Mouse (Mus musculus): ENCODE data around the gene Kdm5b. TPM values are rescaled to one million over a fixed set of nuclear protein-coding genes. Genes with fewer than 3 reads are reported as not detected.
A peak's percentile ranks its signal among the peaks of the same experiment; 100 is the strongest.
"Not testable (repeated sequence)": the region's sequence is repeated elsewhere in the genome, so short reads cannot be mapped to it uniquely, and the experiment has no call there.

The Kdm5b gene
- polyA plus RNA-seq, 1 experiment from 2014 or later = 102 TPM

DNA sequence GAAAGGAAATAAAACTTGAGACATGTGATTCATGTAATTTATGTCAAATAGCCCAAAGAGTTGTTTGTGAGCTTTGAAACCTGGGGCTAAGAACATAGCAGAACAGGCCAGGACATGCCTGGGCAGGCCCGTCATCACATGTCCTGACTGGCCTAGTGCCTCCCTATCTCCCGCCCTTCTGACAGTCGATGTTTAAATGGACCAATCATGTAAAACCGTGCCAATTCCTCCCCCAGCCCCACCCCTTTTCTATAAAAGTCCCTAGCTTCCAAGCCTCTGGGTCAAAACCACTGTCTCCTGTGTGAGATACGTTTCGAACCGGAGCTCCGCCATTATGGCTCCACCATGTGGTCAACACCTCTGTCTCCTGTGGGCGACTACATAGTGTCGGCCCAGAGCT is 26.3 kb upstream of the Kdm5b start:
- H3K4me3 ChIP-seq (ENCODE audit: low read depth, low read length); H3K4me1 ChIP-seq (replicated peaks; ENCODE audit: control insufficient read depth, insufficient read depth, low read length); H3K9me3 ChIP-seq (ENCODE audit: control insufficient read depth, low read length); H3K36me3 ChIP-seq (ENCODE audit: control insufficient read depth, insufficient read depth, low read length); ATAC-seq (ENCODE audit: low FRiP score); H3K4me2 ChIP-seq (replicated peaks; ENCODE audit: low read depth, low read length); H3K9ac ChIP-seq (ENCODE audit: low read depth, low read length); H3K27me3 ChIP-seq (ENCODE audit: control insufficient read depth, insufficient read depth, low read length); DNase-seq (ENCODE audit: low spot score); H3K27ac ChIP-seq (ENCODE audit: low read depth, low read length): not testable (repeated sequence)
- WGBS = 89% methylated on average over 10 of the region's 10 CpGs

DNA sequence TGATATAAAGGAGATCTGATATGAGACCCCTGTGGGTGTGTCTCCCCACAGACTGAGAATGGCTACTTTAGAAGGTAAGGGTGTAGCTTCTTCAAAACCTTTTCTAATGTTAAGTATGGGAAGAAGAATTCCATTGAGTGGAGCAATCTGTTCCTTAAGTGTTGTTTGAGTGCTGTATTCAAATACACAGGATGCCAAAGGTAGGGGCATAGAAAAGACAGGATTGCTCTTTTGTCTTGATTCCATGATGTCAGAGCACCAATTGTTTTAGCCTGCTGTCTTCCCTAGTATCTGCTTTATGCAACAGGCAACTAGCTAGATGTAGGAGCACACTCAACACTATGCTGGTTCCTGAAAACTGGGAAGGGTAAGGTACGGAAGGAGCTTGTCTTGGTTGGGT is 24.9 kb upstream of the Kdm5b start:
- Histone ChIP-seq H3K4me3 (ENCODE audit: low read depth, low read length) (no peak overlapping the region), H3K27ac (ENCODE audit: low read depth, low read length) (no peak overlapping the region), H3K9me3 (ENCODE audit: control insufficient read depth, low read length) (no peaks in the 10 kb centered on the region), H3K36me3 (ENCODE audit: control insufficient read depth, insufficient read depth, low read length) (no peaks in the 10 kb centered on the region), H3K4me2 (replicated peaks; ENCODE audit: low read depth, low read length) (no peak overlapping the region), H3K9ac (ENCODE audit: low read depth, low read length) (no peak overlapping the region), H3K27me3 (ENCODE audit: control insufficient read depth, insufficient read depth, low read length) (no peaks in the 10 kb centered on the region), H3K4me1 (replicated peaks; ENCODE audit: control insufficient read depth, insufficient read depth, low read length) (no peaks in the 10 kb centered on the region)
- 100% methylated on average over 1 of the region's 1 CpGs for WGBS
- ATAC-seq (ENCODE audit: low FRiP score) (no peak), DNase-seq (ENCODE audit: low spot score) (no peak)

GRCm38 (mm10) chr1:134535513-134535912 is 24.5 kb upstream of the Kdm5b start:
- H3K36me3 ChIP-seq (ENCODE audit: control insufficient read depth, insufficient read depth, low read length) = no peaks in the 10 kb centered on the region
- H3K4me3 ChIP-seq (ENCODE audit: low read depth, low read length) = no peak overlapping the region
- ATAC-seq (ENCODE audit: low FRiP score) (no peak), DNase-seq (ENCODE audit: low spot score) (no peak)
- no peak overlapping the region for H3K27ac ChIP-seq (ENCODE audit: low read depth, low read length)
- no peaks in the 10 kb centered on the region for H3K4me1 ChIP-seq (replicated peaks; ENCODE audit: control insufficient read depth, insufficient read depth, low read length)
- H3K27me3 ChIP-seq (ENCODE audit: control insufficient read depth, insufficient read depth, low read length) = no peaks in the 10 kb centered on the region
- no peak overlapping the region for H3K4me2 ChIP-seq (replicated peaks; ENCODE audit: low read depth, low read length)
- 59% methylated on average over 3 of the region's 3 CpGs for WGBS
- H3K9me3 ChIP-seq (ENCODE audit: control insufficient read depth, low read length) = no peaks in the 10 kb centered on the region
- no peak overlapping the region for H3K9ac ChIP-seq (ENCODE audit: low read depth, low read length)

DNA sequence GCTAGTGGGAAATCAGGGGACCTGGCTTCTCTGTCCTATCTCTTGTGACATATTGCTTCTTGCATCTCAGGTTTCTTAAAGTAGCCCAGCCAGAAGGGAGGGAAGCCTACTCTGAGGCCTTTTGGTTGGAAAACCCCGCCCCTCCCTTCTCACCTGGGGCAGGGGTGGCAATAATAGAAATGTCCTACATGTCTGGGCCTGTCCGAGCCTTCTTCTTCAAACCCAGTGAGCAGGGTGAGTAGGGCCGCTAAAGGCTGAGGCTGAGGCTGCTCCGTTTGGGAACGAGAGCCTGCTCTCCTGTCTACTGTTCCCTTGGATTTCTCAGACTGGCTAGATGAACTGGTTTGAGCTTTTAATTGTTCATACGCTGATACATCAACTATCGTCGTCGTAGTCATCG is 19.4 kb upstream of the Kdm5b start:
- 92% methylated on average over 10 of the region's 10 CpGs for WGBS
- Histone ChIP-seq H3K4me3 (ENCODE audit: low read depth, low read length) (no peak overlapping the region), H3K9me3 (ENCODE audit: control insufficient read depth, low read length) (no peaks in the 10 kb centered on the region), H3K9ac (ENCODE audit: low read depth, low read length) (no peak overlapping the region), H3K27ac (ENCODE audit: low read depth, low read length) (no peak overlapping the region), H3K4me1 (replicated peaks; ENCODE audit: control insufficient read depth, insufficient read depth, low read length) (no peaks in the 10 kb centered on the region), H3K36me3 (ENCODE audit: control insufficient read depth, insufficient read depth, low read length) (no peaks in the 10 kb centered on the region), H3K27me3 (ENCODE audit: control insufficient read depth, insufficient read depth, low read length) (no peaks in the 10 kb centered on the region), H3K4me2 (replicated peaks; ENCODE audit: low read depth, low read length) (no peak overlapping the region)
- DNase-seq (ENCODE audit: low spot score) = no peak
- no peak for ATAC-seq (ENCODE audit: low FRiP score)

DNA sequence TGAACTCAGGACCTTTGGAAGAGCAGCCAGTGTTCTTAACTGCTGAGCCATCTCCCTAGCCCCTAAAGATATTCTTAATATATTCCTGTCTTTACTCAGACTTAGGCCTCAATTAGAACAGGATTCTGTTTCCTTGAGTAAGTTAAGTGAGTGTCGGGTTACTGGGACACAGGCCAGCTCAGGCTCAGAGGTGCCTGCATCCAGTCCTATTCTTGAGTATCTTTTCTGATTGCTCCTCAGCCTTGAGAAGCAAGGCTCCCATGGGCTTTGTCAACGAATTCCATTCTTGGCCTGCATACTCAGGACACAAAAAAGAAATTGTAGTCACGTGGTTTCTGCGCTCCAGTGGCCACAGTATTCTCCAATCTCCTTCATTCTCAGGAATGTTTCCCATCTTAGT is 11.7 kb upstream of the Kdm5b start:
- DNase-seq (ENCODE audit: low spot score) (no peak), ATAC-seq (ENCODE audit: low FRiP score) (no peak)
- Histone ChIP-seq H3K36me3 (ENCODE audit: control insufficient read depth, insufficient read depth, low read length) (no peaks in the 10 kb centered on the region), H3K9ac (ENCODE audit: low read depth, low read length) (no peak overlapping the region), H3K27me3 (ENCODE audit: control insufficient read depth, insufficient read depth, low read length) (no peaks in the 10 kb centered on the region), H3K4me3 (ENCODE audit: low read depth, low read length) (no peak overlapping the region), H3K4me1 (replicated peaks; ENCODE audit: control insufficient read depth, insufficient read depth, low read length) (no peaks in the 10 kb centered on the region), H3K9me3 (ENCODE audit: control insufficient read depth, low read length) (no peaks in the 10 kb centered on the region), H3K27ac (ENCODE audit: low read depth, low read length) (no peak overlapping the region), H3K4me2 (replicated peaks; ENCODE audit: low read depth, low read length) (no peak overlapping the region)
- WGBS = 69% methylated on average over 4 of the region's 4 CpGs

- Histone ChIP-seq H3K4me1 (replicated peaks; ENCODE audit: control insufficient read depth, insufficient read depth, low read length) (no peaks in the 10 kb centered on the region), H3K4me3 (ENCODE audit: low read depth, low read length) (no peak within 1 kb of the TSS), H3K9ac (ENCODE audit: low read depth, low read length) (no peak within 1 kb of the TSS), H3K4me2 (replicated peaks; ENCODE audit: low read depth, low read length) (no peak within 1 kb of the TSS), H3K27ac (ENCODE audit: low read depth, low read length) (no peak within 1 kb of the TSS), H3K9me3 (ENCODE audit: control insufficient read depth, low read length) (no peaks in the 10 kb centered on the region), H3K27me3 (ENCODE audit: control insufficient read depth, insufficient read depth, low read length) (no peaks in the 10 kb centered on the region), H3K36me3 (ENCODE audit: control insufficient read depth, insufficient read depth, low read length) (no peaks in the 10 kb centered on the region)
- no peak for ATAC-seq (ENCODE audit: low FRiP score)
- WGBS = 63% methylated on average over 7 of the region's 7 CpGs
- no peak for DNase-seq (ENCODE audit: low spot score)
These were observed 10.3 kb upstream of the Kdm5b start, which contains the start of gene Mgat4e for GRCm38 (mm10) chr1:134549632-134550132. TSS of gene Mgat4e (minus strand) at chr1:134549682.

DNA sequence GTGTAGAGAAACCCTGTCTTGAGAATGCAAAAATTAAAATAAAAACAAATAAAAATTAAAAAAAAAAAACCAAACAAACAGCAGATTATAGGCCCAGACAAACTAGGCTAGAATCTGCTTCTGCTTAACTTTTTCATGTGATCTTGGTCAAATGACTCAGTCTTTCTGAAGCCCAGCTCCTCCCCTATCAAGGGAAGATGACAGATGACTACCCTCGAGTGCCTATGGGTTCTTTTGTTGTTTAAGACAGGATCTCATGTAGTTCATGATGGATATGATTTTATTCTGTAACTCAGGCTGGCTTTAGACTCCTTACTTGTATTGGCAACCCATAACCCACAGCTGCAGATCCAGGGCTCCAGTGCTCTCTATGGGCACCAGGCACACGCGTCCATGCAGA is 8.1 kb upstream of the Kdm5b start:
- H3K4me1 ChIP-seq (replicated peaks; ENCODE audit: control insufficient read depth, insufficient read depth, low read length) = peaks cover 5% of the 10 kb centered on the region
- WGBS = 89% methylated on average over 3 of the region's 3 CpGs

GRCm38 (mm10) chr1:134552396-134552795 is 7.6 kb upstream of the Kdm5b start:
- H3K36me3 ChIP-seq (ENCODE audit: control insufficient read depth, insufficient read depth, low read length) = no peaks in the 10 kb centered on the region
- H3K4me3 ChIP-seq (ENCODE audit: low read depth, low read length) = no peak overlapping the region
- 78% methylated on average over 3 of the region's 3 CpGs for WGBS
- no peak overlapping the region for H3K27ac ChIP-seq (ENCODE audit: low read depth, low read length)
- peaks cover 5% of the 10 kb centered on the region for H3K4me1 ChIP-seq (replicated peaks; ENCODE audit: control insufficient read depth, insufficient read depth, low read length)
- ATAC-seq (ENCODE audit: low FRiP score) = no peak
- no peaks in the 10 kb centered on the region for H3K27me3 ChIP-seq (ENCODE audit: control insufficient read depth, insufficient read depth, low read length)
- H3K4me2 ChIP-seq (replicated peaks; ENCODE audit: low read depth, low read length) = no peak overlapping the region
- H3K9ac ChIP-seq (ENCODE audit: low read depth, low read length) = no peak overlapping the region
- DNase-seq (ENCODE audit: low spot score) = no peak
- no peaks in the 10 kb centered on the region for H3K9me3 ChIP-seq (ENCODE audit: control insufficient read depth, low read length)

More for the DNA sequence above, 8.1 kb upstream of the Kdm5b start:
- H3K9ac ChIP-seq (ENCODE audit: low read depth, low read length) = no peak overlapping the region
- H3K4me3 ChIP-seq (ENCODE audit: low read depth, low read length) = no peak overlapping the region
- ATAC-seq (ENCODE audit: low FRiP score) (no peak), DNase-seq (ENCODE audit: low spot score) (no peak)
- no peaks in the 10 kb centered on the region for H3K27me3 ChIP-seq (ENCODE audit: control insufficient read depth, insufficient read depth, low read length)
- H3K4me2 ChIP-seq (replicated peaks; ENCODE audit: low read depth, low read length) = no peak overlapping the region
- no peaks in the 10 kb centered on the region for H3K36me3 ChIP-seq (ENCODE audit: control insufficient read depth, insufficient read depth, low read length)
- no peak overlapping the region for H3K27ac ChIP-seq (ENCODE audit: low read depth, low read length)
- no peaks in the 10 kb centered on the region for H3K9me3 ChIP-seq (ENCODE audit: control insufficient read depth, low read length)

DNA sequence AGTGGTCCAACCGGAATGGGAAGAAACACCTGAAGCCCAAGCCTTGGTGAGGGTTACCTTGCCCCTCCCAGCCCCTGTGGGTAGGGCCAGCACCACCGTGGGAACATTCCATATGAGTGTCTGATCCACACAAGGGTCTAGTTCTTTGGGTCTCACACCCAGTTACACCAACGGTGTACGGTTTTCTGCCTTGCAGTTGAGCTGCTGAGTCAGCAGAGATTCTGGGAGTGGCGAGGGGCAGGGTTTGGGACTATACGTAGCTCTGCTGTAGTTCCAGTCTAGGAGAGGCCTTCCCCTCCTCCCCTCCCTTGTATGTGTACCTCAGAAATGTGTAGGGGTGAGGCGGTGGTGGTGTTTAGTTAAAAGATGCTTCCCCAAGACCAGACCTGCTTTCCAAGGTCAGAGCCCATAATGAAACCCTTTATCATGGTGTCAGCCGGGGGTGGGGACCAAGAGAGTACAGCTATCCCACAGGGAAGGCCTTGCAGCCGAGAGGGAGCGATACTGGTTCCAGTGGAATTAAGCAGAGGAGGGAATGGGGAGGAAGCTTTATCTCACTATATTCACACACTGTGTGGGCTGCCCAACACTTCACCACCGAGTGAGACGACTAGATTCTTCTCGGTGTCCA is 4.6 kb upstream of the Kdm5b start:
- peak; percentile 34 for DNase-seq (ENCODE audit: low spot score)
- WGBS = 21% methylated on average over 13 of the region's 13 CpGs
- Histone ChIP-seq H3K4me2 (replicated peaks; ENCODE audit: low read depth, low read length) (0 out of 2 replicates have a peak overlapping the region, but pooled peaks have one; percentile 94), H3K9ac (ENCODE audit: low read depth, low read length) (no peak overlapping the region), H3K27ac (ENCODE audit: low read depth, low read length) (no peak overlapping the region), H3K4me3 (ENCODE audit: low read depth, low read length) (no peak overlapping the region), H3K4me1 (replicated peaks; ENCODE audit: control insufficient read depth, insufficient read depth, low read length) (peaks cover 5% of the 10 kb centered on the region), H3K9me3 (ENCODE audit: control insufficient read depth, low read length) (no peaks in the 10 kb centered on the region), H3K27me3 (ENCODE audit: control insufficient read depth, insufficient read depth, low read length) (no peaks in the 10 kb centered on the region), H3K36me3 (ENCODE audit: control insufficient read depth, insufficient read depth, low read length) (no peaks in the 10 kb centered on the region)
- no peak for ATAC-seq (ENCODE audit: low FRiP score)
